Mouse (Mus musculus) lung, postnatal 25 days (tissue): ENCODE data around the gene Agps.
A peak's percentile ranks its signal among the peaks of the same experiment; 100 is the strongest.

Source experiments
- DNase-seq: peaks from one replicate; pipeline ENCODE4 v3.0.0; 2022; ENCODE audit warnings: low spot score

The Agps gene

GRCm38 (mm10) chr2:75828931-75829610 is 2.9 kb upstream of the Agps start:
- peak; percentile 47 for DNase-seq

GRCm38 (mm10) chr2:75830233-75830632 is 1.7 kb upstream of the Agps start:
- DNase-seq, result no peak

- DNase-seq, result no peak
These were observed 804 bp downstream of the Agps start for GRCm38 (mm10) chr2:75832781-75833180.

GRCm38 (mm10) chr2:75834492-75834891 is 2.5 kb downstream of the Agps start:
- no peak for DNase-seq

GRCm38 (mm10) chr2:75842302-75842701 is 10.3 kb downstream of the Agps start:
- DNase-seq, result no peak

GRCm38 (mm10) chr2:75847708-75848107 is 15.7 kb downstream of the Agps start:
- DNase-seq, result no peak

GRCm38 (mm10) chr2:75852483-75852882 is 20.5 kb downstream of the Agps start:
- DNase-seq, result no peak

- DNase-seq, result no peak
These were observed 22.2 kb downstream of the Agps start for GRCm38 (mm10) chr2:75854136-75854535.

- DNase-seq, result no peak
These were observed 29.1 kb downstream of the Agps start for GRCm38 (mm10) chr2:75861115-75861514.

GRCm38 (mm10) chr2:75869604-75870003 is 37.6 kb downstream of the Agps start:
- peak; percentile 21 for DNase-seq

GRCm38 (mm10) chr2:75874008-75874559 is 42.1 kb downstream of the Agps start:
- DNase-seq, result peak; percentile 8

- DNase-seq, result peak; percentile 16
These were observed 47.8 kb downstream of the Agps start for GRCm38 (mm10) chr2:75879791-75880190.

- peak; percentile 70 for DNase-seq
These were observed 51.6 kb downstream of the Agps start for GRCm38 (mm10) chr2:75883543-75883942.

- DNase-seq, result peak; percentile 36
These were observed 60.0 kb downstream of the Agps start for GRCm38 (mm10) chr2:75891981-75892380.

GRCm38 (mm10) chr2:75895711-75896110 is 63.7 kb downstream of the Agps start:
- DNase-seq, result no peak

GRCm38 (mm10) chr2:75900281-75900680 is 68.3 kb downstream of the Agps start:
- DNase-seq, result no peak

GRCm38 (mm10) chr2:75901869-75902268 is 69.9 kb downstream of the Agps start:
- DNase-seq, result no peak

GRCm38 (mm10) chr2:75907142-75907541 is 75.2 kb downstream of the Agps start:
- no peak for DNase-seq

- DNase-seq, result no peak
These were observed 83.1 kb downstream of the Agps start for GRCm38 (mm10) chr2:75915040-75915439.

- DNase-seq, result no peak
These were observed 91.9 kb downstream of the Agps start for GRCm38 (mm10) chr2:75923807-75924340.

- DNase-seq, result no peak
These were observed 94.1 kb downstream of the Agps start for GRCm38 (mm10) chr2:75926061-75926460.

- no peak for DNase-seq
These were observed 96.0 kb downstream of the Agps start for GRCm38 (mm10) chr2:75928011-75928410.

GRCm38 (mm10) chr2:75929141-75929540 is 97.2 kb downstream of the Agps start:
- DNase-seq, result no peak
